Mouse (Mus musculus): ENCODE measurements at regions not wholly inside any gene's neighbourhood (a gene's known extent, or its start where the extent isn't known, plus 50 kb on each side); places are given as distances from the start of the nearest gene placed in this dataset.

GRCm38 (mm10) chr14:25185959-25186771, 272.8 kb upstream of the Zmiz1 start:
- peak; percentile 14 to 30 for DNase-seq

DNA sequence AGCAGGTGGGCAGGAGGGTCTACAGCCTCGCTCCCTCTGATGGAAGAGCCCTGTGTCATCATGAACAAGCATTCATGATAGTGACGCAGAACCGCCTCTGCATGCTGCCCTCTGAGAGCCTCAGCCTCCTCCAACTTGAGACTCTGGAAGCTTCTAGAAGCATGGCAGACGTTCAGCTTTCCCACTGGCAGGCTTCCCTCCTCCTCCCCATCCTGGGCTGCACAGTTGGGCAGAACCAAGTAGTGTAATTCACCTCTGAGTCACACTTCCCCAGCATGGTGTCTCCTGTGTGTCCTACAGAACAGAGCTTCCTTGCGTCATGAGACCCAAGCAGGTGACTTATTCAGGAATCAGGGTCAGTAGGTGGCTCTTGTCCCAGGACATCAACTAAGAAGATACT, 271.3 kb upstream of the Zmiz1 start:
- no peak for DNase-seq

GRCm38 (mm10) chr14:25189256-25189655, 269.7 kb upstream of the Zmiz1 start:
- no peak for DNase-seq

DNA sequence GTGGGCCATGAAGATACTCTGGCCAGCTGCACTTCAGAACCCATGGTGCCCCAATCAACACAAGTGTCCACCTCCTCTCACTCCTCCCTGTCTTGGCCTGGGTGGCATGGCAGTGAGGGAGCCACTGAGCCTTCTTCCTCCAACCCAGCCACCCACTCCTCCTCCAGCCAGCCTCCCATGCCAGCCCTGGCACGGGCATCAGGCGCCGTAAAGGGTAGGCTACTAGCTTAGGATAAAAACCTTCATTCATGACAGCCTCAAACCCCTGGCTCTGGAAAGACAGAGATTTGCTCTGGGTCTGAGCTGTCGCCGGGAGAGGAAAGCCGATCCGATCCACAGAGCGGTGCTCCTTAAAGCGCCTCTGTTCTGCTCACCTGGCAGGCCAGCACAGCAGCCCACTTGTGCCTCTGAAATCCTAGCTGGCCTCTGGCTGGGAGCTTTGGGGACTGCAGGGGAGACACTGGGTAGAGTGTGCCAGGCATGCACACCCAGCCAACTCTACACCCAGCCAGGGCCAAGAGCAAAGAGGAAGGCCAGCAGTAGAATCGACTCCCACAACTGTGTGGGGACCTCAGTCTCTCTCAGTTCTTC, 268.2 kb upstream of the Zmiz1 start:
- no peak for DNase-seq

- no peak for DNase-seq
Observed at GRCm38 (mm10) chr14:25196820-25197219, 262.2 kb upstream of the Zmiz1 start.

- DNase-seq, result no peak
Observed at GRCm38 (mm10) chr14:25199900-25200299, 259.1 kb upstream of the Zmiz1 start.

DNA sequence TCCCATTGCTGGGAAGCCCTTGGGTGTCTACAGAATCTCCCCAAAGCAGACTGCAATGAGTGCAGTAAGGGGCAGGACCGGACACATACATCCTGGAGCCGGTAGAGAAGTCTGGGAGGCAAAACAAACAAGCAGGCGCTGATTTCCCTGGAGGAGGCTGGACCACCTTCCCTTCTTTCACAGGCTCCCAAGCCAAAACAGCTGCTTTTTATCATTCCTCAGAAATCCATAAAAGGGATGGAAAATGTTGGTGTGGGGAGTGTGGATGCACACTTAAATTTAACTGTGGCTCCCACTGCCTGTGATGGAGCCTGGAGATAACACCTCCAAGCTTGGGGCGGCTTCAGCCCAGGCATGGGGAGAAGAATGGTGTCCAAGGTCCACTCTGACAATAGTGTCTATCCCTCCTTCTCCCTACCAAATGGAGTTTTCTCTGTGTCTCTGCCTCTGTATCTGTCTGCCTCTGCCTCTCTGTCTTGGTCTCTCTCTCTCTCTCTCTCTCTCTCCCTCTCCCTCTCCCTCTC, 258.3 kb upstream of the Zmiz1 start:
- no peak for DNase-seq

DNA sequence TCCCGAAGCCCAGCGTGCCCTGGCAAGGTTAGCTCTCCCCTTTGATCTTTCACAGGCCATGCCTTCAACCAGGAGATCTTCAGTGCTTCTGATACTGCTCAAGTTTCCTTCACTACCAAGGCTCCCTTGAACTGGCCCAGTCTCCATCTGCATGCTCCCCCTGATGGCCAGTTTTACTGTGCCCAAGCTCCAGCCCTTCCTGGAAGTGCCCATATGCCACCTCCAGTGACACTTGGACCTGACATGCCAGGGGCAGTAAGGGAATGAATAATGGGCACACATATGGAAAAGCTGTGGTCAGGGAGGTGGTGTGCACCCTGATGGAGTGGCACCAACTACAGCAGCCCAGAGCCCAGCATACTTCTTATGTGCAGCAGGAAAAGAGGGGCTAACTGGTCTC, 256.7 kb upstream of the Zmiz1 start:
- DNase-seq, result no peak

DNA sequence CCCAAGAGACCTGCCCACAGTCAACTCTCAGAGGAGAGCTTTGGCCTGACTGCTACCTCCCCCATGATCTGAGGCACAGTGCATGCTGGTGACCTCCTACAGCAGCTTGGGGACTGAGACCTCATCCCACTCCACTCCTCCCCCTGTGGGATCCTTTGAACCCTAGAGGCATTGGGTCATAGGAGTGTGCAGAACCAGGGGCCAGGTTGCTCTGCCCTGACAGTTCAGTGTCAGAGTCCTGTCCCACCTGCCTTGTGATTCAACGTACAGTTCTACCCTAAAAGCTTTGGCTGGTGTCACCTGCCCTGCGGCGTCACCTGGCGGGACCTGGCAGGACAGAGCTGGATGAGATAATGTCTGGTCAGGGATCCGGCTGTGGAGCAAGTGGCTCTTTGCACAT, 254.9 kb upstream of the Zmiz1 start:
- no peak for DNase-seq

DNA sequence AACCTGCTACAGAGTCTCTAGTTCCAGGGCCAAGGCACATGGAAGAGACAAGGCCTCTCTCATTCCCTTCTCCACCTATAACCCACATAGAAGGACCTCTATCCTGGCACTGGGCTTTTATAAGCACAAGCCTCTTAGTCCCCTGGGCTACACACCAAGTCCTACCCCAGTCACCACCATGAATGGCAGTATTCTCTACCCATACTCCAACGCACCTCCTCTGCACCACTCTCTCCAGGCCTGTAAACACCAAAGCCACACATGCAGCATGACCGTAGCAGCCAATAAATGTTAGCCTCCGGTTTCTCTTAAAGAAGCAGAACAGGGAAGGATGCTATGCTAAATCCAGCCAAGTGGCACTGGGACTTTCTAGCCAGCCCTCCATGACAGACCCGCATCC, 252.1 kb upstream of the Zmiz1 start:
- DNase-seq, result no peak

DNA sequence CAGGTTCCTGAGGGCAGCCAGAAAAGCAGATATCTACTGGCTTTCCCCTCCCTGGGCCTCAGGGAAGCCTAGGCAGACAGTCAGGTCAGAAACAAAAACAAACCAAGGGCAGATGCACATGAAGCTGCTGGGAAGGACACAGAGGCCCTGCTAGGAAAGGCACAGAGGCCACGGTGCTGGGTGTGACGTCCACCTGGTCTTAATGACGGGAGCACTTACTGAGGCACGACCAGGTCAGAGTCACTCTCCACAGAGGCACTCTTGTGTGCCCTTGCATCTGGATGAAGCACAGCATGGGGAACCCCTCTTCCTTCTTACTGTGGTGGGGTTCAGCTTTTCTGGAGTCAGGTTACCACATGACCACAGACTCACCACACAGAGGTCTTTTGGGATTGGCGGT, 251.6 kb upstream of the Zmiz1 start:
- DNase-seq, result no peak

- DNase-seq, result peak; percentile 24 to 40
Observed at GRCm38 (mm10) chr14:25208221-25209056, 250.5 kb upstream of the Zmiz1 start.

GRCm38 (mm10) chr14:25213056-25213455, 245.9 kb upstream of the Zmiz1 start:
- DNase-seq, result no peak

GRCm38 (mm10) chr14:25223091-25223490, 235.9 kb upstream of the Zmiz1 start:
- no peak for DNase-seq

GRCm38 (mm10) chr14:25225214-25225613, 233.8 kb upstream of the Zmiz1 start:
- DNase-seq, result no peak

GRCm38 (mm10) chr14:25226155-25226839, 232.7 kb upstream of the Zmiz1 start:
- peak; percentile 78 to 85 for DNase-seq

GRCm38 (mm10) chr14:25226840-25227506, 232.0 kb upstream of the Zmiz1 start:
- no peak for DNase-seq

DNA sequence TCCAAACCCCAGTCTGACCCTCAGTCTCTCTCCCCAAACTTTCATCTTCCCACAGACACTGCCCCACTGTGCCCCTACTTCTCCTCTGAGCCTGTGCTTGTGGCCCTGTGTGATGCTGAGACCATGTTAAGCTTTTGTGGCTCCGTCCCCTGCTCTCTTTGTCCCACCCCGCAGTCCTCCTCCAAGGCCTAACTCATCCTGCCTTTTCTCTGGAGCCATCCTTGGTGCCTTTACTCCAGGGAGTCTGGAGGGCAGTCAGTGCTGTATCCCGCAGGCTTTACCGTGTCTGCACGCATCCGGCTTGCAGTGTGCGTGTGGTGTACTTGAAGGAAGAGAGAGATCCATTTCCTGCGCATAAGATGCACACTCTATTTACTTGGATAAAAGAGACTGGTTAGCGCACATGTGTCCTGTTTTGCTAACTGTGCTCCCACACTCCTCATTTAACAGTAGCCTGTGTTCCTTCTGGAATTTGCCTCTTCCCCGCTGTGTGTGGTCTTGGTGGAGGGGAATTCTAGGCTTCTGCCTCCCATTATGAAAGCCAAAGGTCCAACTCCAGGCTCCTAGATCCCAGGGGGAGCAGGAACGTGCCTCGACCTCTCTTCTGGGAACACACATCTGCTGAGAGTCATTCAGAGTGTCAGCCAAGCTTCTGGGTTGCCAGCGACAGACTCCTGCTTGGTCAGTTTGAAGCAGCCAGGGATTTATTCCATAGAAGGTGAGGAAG, 230.5 kb upstream of the Zmiz1 start:
- no peak for DNase-seq

- no peak for DNase-seq
Observed at GRCm38 (mm10) chr14:25229569-25229968, 229.4 kb upstream of the Zmiz1 start.

- no peak for DNase-seq
Observed at GRCm38 (mm10) chr14:25231881-25232280, 227.1 kb upstream of the Zmiz1 start.

- no peak for DNase-seq
Observed at GRCm38 (mm10) chr14:25236421-25236973, 222.5 kb upstream of the Zmiz1 start.

All from lung, adult 18-20 months (tissue).